Mouse (Mus musculus): ENCODE measurements around the gene Serpina1e.

DNA sequence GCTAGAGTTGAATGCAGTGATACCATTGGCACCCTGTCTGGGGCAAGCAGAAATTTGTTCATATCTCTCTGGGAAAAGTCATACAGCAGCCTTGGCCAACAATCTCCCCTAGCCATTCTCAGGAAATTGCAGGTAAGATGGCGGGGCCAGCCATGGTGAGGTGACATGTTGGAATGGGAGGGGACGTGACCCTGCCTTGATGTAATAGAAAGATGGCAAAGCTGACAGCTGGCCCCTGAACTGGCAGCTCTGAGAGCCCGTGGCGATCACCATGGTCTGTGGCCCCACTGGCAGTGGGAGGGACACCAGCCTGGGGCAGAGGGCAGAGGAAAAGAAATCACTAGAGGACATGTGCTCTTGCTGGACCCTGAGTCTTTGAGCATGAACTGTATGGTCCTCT is 12.5 kb downstream of the Serpina1e start:
- TF ChIP-seq CTCF (IDR thresholded peaks at IDR 0.05; ENCODE audit: extremely low read depth, insufficient read depth, insufficient read length, insufficient replicate concordance) (no peak), POLR2A (IDR thresholded peaks at IDR 0.05; ENCODE audit: low read depth, low read length) (no peak)

All from spleen, adult 2 months (tissue).